Mouse (Mus musculus): ENCODE data around the gene Atg9a.

- TF ChIP-seq CTCF (IDR thresholded peaks at IDR 0.05; ENCODE audit: borderline replicate concordance, insufficient read depth, low read depth, low read length), result no peak
- TF ChIP-seq POLR2A (IDR thresholded peaks at IDR 0.05; ENCODE audit: borderline replicate concordance, insufficient read depth, low read length), result no peak
Observed at GRCm38 (mm10) chr1:75221538-75221937, 29.5 kb upstream of the Atg9a start.

All from cerebellum, adult 2 months (tissue).